Mouse (Mus musculus) ES-E14 (cell line): ENCODE results near the gene Rab30. TPM values are rescaled to one million over a fixed set of nuclear protein-coding genes. Genes with fewer than 3 reads are reported as not detected.

ENCODE experiments used
- DNase-seq: peaks from one replicate; pipeline ENCODE4 v3.0.0-alpha.2; 2013; ENCODE audit warnings: low read depth, low spot score
- H3K27ac ChIP-seq: 2 replicates; pipeline ENCODE4 v1.5.1; 2012; ENCODE audit warnings: low read depth, mild to moderate bottlenecking, low read length, moderate library complexity, mixed read lengths; ENCODE audit not compliant: poor library complexity, insufficient read depth, severe bottlenecking
- H3K36me3 ChIP-seq: 2 replicates; pipeline ENCODE4 v1.6.1; 2012; ENCODE audit warnings: mild to moderate bottlenecking, low read length, moderate library complexity, mixed read lengths; ENCODE audit not compliant: control insufficient read depth, poor library complexity, insufficient read depth, severe bottlenecking
- H3K4me1 ChIP-seq, 2 experiments: fragments of 150-350 bp in 1 of 2; sonication (generic) in 1 of 2; 2 replicates each; pipeline ENCODE4 v1.6.1; 2012; ENCODE audit warnings: low read length in 2 of 2, mild to moderate bottlenecking in 1 of 2, mixed read lengths in 1 of 2; ENCODE audit not compliant: control insufficient read depth in 2 of 2, insufficient read depth in 2 of 2, poor library complexity in 1 of 2
- H3K4me3 ChIP-seq, 2 experiments: fragments of 150-350 bp in 1 of 2; sonication (generic) in 1 of 2; 2 replicates each; pipeline ENCODE4 v1.5.1; 2012; ENCODE audit warnings: low read length in 2 of 2, low read depth in 1 of 2, mild to moderate bottlenecking in 1 of 2, mixed read lengths in 1 of 2; ENCODE audit not compliant: insufficient read depth in 1 of 2, poor library complexity in 1 of 2, severe bottlenecking in 1 of 2
- H3K9ac ChIP-seq: 2 replicates; pipeline ENCODE4 v1.6.1; 2012; ENCODE audit warnings: low read depth, mild to moderate bottlenecking, low read length, mixed read lengths; ENCODE audit not compliant: poor library complexity, insufficient read depth, severe bottlenecking
- H3K9me3 ChIP-seq: fragments of 150-350 bp; sonication (generic); 2 replicates; pipeline ENCODE4 v1.6.1; 2012; ENCODE audit warnings: low read depth, mild to moderate bottlenecking, low read length; ENCODE audit not compliant: control insufficient read depth, insufficient read depth
- CHD2 ChIP-seq: IDR thresholded peaks from 2 replicates; pipeline ENCODE4 v1.6.1; 2014; ENCODE audit warnings: mild to moderate bottlenecking, low read depth, low read length, inconsistent platforms
- HCFC1 ChIP-seq: IDR thresholded peaks from 2 replicates; pipeline ENCODE4 v1.6.1; 2012; ENCODE audit warnings: low read length, inconsistent platforms, borderline replicate concordance; ENCODE audit not compliant: insufficient read depth
- MAFK ChIP-seq: IDR thresholded peaks from 2 replicates; pipeline ENCODE4 v1.6.1; 2014; ENCODE audit warnings: mild to moderate bottlenecking, low read depth, low read length, inconsistent platforms; ENCODE audit not compliant: insufficient read depth
- ZC3H11A ChIP-seq: IDR thresholded peaks from 2 replicates; pipeline ENCODE4 v1.6.1; 2012; ENCODE audit warnings: low read depth, mild to moderate bottlenecking, inconsistent platforms, low read length, borderline replicate concordance
- ZNF384 ChIP-seq: IDR thresholded peaks from 2 replicates; pipeline ENCODE4 v1.6.1; 2012; ENCODE audit warnings: low read depth, low read length, inconsistent platforms
- in situ Hi-C, 2 experiments: fragments of 600-800 bp; cut with MboI; formaldehyde crosslinking; loops; one replicate each; pipeline ENCODE4 v1.15.1; 2025; ENCODE audit warnings: low sequenced_read_pairs in 2 of 2, inconsistent platforms in 1 of 2; ENCODE audit not compliant: unreplicated experiment in 2 of 2
- total RNA-seq: library from RNA; depleted of rRNA; stranded (reverse); fragments of 300-350 nt; gene quantifications from 2 replicates; pipeline ENCODE4 v1.2.3, GENCODE M21; 2012

Rab30 gene
- total RNA-seq, 1 experiment: 7.4 TPM

DNA sequence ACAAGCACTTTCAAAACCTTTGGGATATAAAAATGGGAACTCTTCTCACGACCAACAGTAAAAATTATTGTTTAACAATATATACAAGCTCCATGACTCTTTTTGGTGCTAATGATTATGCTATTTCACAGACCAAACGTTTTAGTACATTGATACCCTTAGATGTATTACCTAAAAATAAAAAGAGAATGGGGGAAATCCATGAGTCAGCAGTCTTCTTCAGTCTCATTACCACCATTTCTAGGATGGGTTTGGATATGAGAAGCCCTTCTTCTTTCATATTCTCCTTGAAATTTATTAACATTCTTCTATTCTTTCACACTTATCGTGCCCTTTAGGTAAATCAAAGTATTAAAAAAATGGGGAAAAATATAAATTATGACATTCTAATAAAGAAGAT, 95.0 kb downstream of the Rab30 start:
- no peak overlapping the region for H3K9ac ChIP-seq
- TF ChIP-seq ZNF384: no peak
- TF ChIP-seq MAFK: peak; percentile 51; the same call in 1 of the 2 replicates
- DNase-seq: no peak
- H3K9me3 ChIP-seq: no peaks in the 10 kb centered on the region
- no peak overlapping the region for H3K4me3 ChIP-seq
- H3K36me3 ChIP-seq: no peaks in the 10 kb centered on the region
- H3K4me1 ChIP-seq: no peaks in the 10 kb centered on the region
- no peak overlapping the region for H3K27ac ChIP-seq
- in situ Hi-C loops: no loop called here

GRCm38 (mm10) chr7:92837226-92837625, 95.8 kb downstream of the Rab30 start:
- TF ChIP-seq ZNF384 (no peak), CHD2 (no peak), MAFK (no peak), ZC3H11A (no peak), HCFC1 (no peak)
- in situ Hi-C loops: no loop called here

DNA sequence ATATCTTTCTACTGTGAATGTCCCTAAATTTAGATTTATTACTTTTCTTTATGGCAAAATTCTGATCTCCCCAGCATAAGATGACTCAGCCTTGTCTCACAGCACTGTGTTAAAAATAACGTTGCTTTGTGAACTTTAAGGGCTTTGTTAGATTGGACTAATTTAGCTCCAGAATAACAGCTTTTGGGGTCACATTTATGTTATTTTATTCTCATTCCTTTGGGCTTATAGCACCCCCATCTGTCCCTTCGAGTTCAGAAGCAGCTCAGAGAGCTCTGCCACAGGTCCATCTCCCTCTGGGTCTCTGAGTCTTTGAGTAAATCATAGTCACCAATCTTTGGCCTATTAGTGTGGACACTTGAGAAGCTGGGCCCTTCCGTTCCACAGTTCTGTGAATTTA, 96.5 kb downstream of the Rab30 start:
- Histone ChIP-seq H3K9ac (no peak overlapping the region), H3K4me1 (no peaks in the 10 kb centered on the region), H3K27ac (no peak overlapping the region), H3K9me3 (no peaks in the 10 kb centered on the region), H3K36me3 (no peaks in the 10 kb centered on the region), H3K4me3 (no peak overlapping the region)
- no peak for DNase-seq
- no peak for TF ChIP-seq ZC3H11A
- no peak for TF ChIP-seq CHD2
- no peak for TF ChIP-seq MAFK
- TF ChIP-seq ZNF384: no peak
- TF ChIP-seq HCFC1: no peak
- in situ Hi-C loops: no loop called here

More at GRCm38 (mm10) chr7:92837226-92837625, 95.8 kb downstream of the Rab30 start:
- no peak overlapping the region for H3K9ac ChIP-seq
- H3K27ac ChIP-seq: no peak overlapping the region
- H3K4me1 ChIP-seq: no peaks in the 10 kb centered on the region
- H3K9me3 ChIP-seq: no peaks in the 10 kb centered on the region
- H3K36me3 ChIP-seq: no peaks in the 10 kb centered on the region
- no peak for DNase-seq
- no peak overlapping the region for H3K4me3 ChIP-seq

GRCm38 (mm10) chr7:92842254-92842653, 100.9 kb downstream of the Rab30 start:
- Histone ChIP-seq H3K9ac (no peak overlapping the region), H3K4me1 (no peaks in the 10 kb centered on the region), H3K36me3 (no peaks in the 10 kb centered on the region), H3K9me3 (no peaks in the 10 kb centered on the region), H3K27ac (no peak overlapping the region), H3K4me3 (no peak overlapping the region)
- DNase-seq: no peak
- in situ Hi-C loops: no loop called here
- no peak for TF ChIP-seq ZNF384
- TF ChIP-seq MAFK: no peak
- TF ChIP-seq CHD2: no peak
- TF ChIP-seq HCFC1: no peak
- TF ChIP-seq ZC3H11A: no peak

- Histone ChIP-seq H3K9me3 (no peaks in the 10 kb centered on the region), H3K4me3 (no peak overlapping the region), H3K27ac (no peak overlapping the region), H3K4me1 (no peaks in the 10 kb centered on the region), H3K36me3 (no peaks in the 10 kb centered on the region), H3K9ac (no peak overlapping the region)
- in situ Hi-C loops: no loop called here
- TF ChIP-seq HCFC1 (no peak), ZC3H11A (no peak), ZNF384 (no peak), CHD2 (no peak), MAFK (no peak)
- DNase-seq: no peak
Observed at GRCm38 (mm10) chr7:92848246-92848645, 106.8 kb downstream of the Rab30 start.
